Mouse (Mus musculus): Measurements from ENCODE around the gene Cdyl2. TPM values are rescaled to one million over a fixed set of nuclear protein-coding genes. Genes with fewer than 3 reads are reported as not detected.

Cdyl2 gene
- total and polyA plus RNA-seq, 3 experiments, result not detected

DNA sequence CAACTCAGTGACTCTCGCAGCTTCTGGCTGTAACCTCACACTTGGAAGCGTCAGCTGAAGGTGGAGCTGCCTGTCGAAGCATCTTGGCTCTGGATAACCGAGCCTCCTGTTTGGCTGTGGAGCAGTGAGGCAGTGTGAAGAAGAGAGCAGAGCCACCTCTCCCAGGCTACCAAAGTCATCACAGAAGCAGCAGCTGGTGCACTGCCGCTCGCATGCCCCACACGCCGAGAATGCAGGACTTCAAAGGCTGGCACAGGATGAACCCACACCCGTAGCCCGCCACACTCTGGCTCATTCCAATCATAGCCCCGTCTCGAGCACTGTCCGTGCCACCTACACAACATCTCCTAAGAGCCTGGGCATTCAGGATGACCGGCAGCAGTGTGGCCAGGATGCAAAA lies 142.7 kb downstream of the Cdyl2 start:
- TF ChIP-seq KAT2A (conservative IDR thresholded peaks at IDR 0.05; ENCODE audit: low read depth, low read length) (no peak), UBTF (IDR thresholded peaks at IDR 0.05; ENCODE audit: borderline replicate concordance, insufficient read depth, low read depth, low read length) (no peak), MAZ (IDR thresholded peaks at IDR 0.05; ENCODE audit: low read depth, low read length) (no peak), ETS1 (IDR thresholded peaks at IDR 0.05; ENCODE audit: low read depth, low read length) (no peak), MYB (IDR thresholded peaks at IDR 0.05; ENCODE audit: low read depth, low read length) (no peak), SIN3A (IDR thresholded peaks at IDR 0.05; ENCODE audit: low read length) (no peak), POLR2A (IDR thresholded peaks at IDR 0.05; ENCODE audit: control insufficient read depth in 1 of 2, insufficient read depth in 1 of 2, low read depth in 1 of 2, low read length in 2 of 2, poor library complexity in 1 of 2) (no peak), SMC3 (IDR thresholded peaks at IDR 0.05; ENCODE audit: low read depth, low read length) (no peak), JUND (IDR thresholded peaks at IDR 0.05; ENCODE audit: low read depth, low read length) (no peak), ZKSCAN1 (IDR thresholded peaks at IDR 0.05; ENCODE audit: low read depth, low read length) (no peak), MYC (IDR thresholded peaks at IDR 0.05; ENCODE audit: low read depth, low read length) (no peak), POLR2AphosphoS5 (IDR thresholded peaks at IDR 0.05; ENCODE audit: borderline replicate concordance, low read depth, low read length) (no peak), NELFE (IDR thresholded peaks at IDR 0.05; ENCODE audit: low read depth, low read length) (no peak), USF2 (IDR thresholded peaks at IDR 0.05; ENCODE audit: borderline replicate concordance in 1 of 2, insufficient read depth in 1 of 2, low read depth in 1 of 2, low read length in 2 of 2) (no peak), MXI1 (IDR thresholded peaks at IDR 0.05; ENCODE audit: low read depth, low read length) (no peak), CHD1 (IDR thresholded peaks at IDR 0.05; ENCODE audit: low read depth, low read length) (no peak), GABPA (IDR thresholded peaks at IDR 0.05; ENCODE audit: low read depth, low read length) (no peak)
- H3K27me3 ChIP-seq (ENCODE audit: control insufficient read depth in 1 of 2, insufficient read depth in 2 of 2, low read length in 2 of 2), result no peaks in the 10 kb centered on the region
- no peak for DNase-seq (ENCODE audit: low read depth, low spot score)
- H3K9me3 ChIP-seq (replicated peaks; ENCODE audit: insufficient read depth, low read length), result no peaks in the 10 kb centered on the region
- H3K36me3 ChIP-seq (ENCODE audit: control insufficient read depth in 1 of 2, insufficient read depth in 2 of 2, low read length in 2 of 2), result no peaks in the 10 kb centered on the region
- no peak overlapping the region for H3K4me3 ChIP-seq (ENCODE audit: control insufficient read depth in 1 of 2, insufficient read depth in 1 of 2, low read depth in 2 of 2, low read length in 2 of 2)
- H3K27ac ChIP-seq (ENCODE audit: control insufficient read depth, low read depth, low read length), result no peak overlapping the region
- H3K9ac ChIP-seq (ENCODE audit: control insufficient read depth, low read depth, low read length, poor library complexity, severe bottlenecking), result no peak overlapping the region
- no peaks in the 10 kb centered on the region for H3K79me2 ChIP-seq (ENCODE audit: control insufficient read depth, insufficient read depth, low read length, poor library complexity)
- H3K4me1 ChIP-seq (ENCODE audit: control insufficient read depth in 1 of 2, insufficient read depth in 2 of 2, low read length in 2 of 2), result no peaks in the 10 kb centered on the region

DNA sequence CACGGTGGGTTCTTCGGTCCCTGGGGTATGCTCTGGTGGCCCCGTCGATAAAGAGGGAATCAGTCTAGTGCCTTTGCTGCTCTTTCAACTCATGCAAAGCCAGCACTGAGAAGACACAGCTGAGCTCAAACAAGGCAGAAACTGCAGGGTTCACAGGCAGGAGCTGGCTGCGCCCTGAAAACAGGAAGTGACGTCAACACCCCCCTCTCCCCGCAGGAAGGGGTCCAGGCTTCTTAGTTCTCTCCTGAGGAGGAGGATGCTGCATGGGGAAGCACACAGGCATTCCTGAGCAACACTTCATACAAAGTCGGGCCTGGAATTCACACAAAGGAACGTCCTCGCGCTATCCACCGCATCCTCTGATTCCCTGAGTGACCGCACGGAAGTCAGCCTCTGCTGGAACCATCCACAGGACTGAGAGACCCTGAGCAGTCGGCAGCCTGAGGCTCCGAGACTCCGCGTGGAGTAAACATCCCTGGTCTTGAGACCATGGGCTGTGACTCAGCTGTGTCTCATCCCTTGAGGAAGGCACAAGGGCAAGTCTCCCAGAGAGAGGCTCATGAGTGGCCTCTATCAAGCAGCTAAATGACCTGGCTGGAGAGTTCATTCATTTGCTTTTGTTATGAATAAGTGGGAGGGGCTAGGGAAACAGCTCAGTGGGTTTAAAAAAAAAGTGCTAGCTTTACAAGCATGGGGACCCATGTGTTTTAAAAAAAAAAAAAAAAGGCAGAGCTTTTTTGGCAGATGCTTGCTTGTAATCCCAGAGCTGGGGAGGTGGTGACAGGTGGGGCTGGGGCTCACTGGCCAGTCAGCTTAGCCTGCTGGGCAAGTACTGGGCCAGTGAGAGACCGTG lies 144.9 kb downstream of the Cdyl2 start:
- no peaks in the 10 kb centered on the region for H3K9me3 ChIP-seq (replicated peaks; ENCODE audit: insufficient read depth, low read length)
- H3K27me3 ChIP-seq (ENCODE audit: control insufficient read depth in 1 of 2, insufficient read depth in 2 of 2, low read length in 2 of 2), result no peaks in the 10 kb centered on the region
- H3K36me3 ChIP-seq (ENCODE audit: control insufficient read depth in 1 of 2, insufficient read depth in 2 of 2, low read length in 2 of 2), result no peaks in the 10 kb centered on the region
- H3K79me2 ChIP-seq (ENCODE audit: control insufficient read depth, insufficient read depth, low read length, poor library complexity), result no peaks in the 10 kb centered on the region
- no peaks in the 10 kb centered on the region for H3K4me1 ChIP-seq (ENCODE audit: control insufficient read depth in 1 of 2, insufficient read depth in 2 of 2, low read length in 2 of 2)
- no peak overlapping the region for H3K27ac ChIP-seq (ENCODE audit: control insufficient read depth, low read depth, low read length)
- no peak for DNase-seq (ENCODE audit: low read depth, low spot score)
- no peak overlapping the region for H3K4me3 ChIP-seq (ENCODE audit: control insufficient read depth in 1 of 2, insufficient read depth in 1 of 2, low read depth in 2 of 2, low read length in 2 of 2)
- H3K9ac ChIP-seq (ENCODE audit: control insufficient read depth, low read depth, low read length, poor library complexity, severe bottlenecking), result no peak overlapping the region
- TF ChIP-seq KAT2A (conservative IDR thresholded peaks at IDR 0.05; ENCODE audit: low read depth, low read length) (no peak), NELFE (IDR thresholded peaks at IDR 0.05; ENCODE audit: low read depth, low read length) (no peak), MAFK (IDR thresholded peaks at IDR 0.05; ENCODE audit: borderline replicate concordance, low read depth, low read length) (no peak), CTCF (IDR thresholded peaks at IDR 0.05 in 2 of 3, conservative IDR thresholded peaks at IDR 0.05 in 1 of 3; ENCODE audit: control insufficient read depth in 1 of 3, insufficient read depth in 1 of 3, low read depth in 2 of 3, low read length in 3 of 3, poor library complexity in 1 of 3, severe bottlenecking in 1 of 3) (no peak), GABPA (IDR thresholded peaks at IDR 0.05; ENCODE audit: low read depth, low read length) (no peak), GATA1 (IDR thresholded peaks at IDR 0.05; ENCODE audit: low read depth, low read length) (no peak), ZNF384 (IDR thresholded peaks at IDR 0.05; ENCODE audit: low read depth, low read length) (no peak), USF2 (IDR thresholded peaks at IDR 0.05; ENCODE audit: borderline replicate concordance in 1 of 2, insufficient read depth in 1 of 2, low read depth in 1 of 2, low read length in 2 of 2) (no peak), HCFC1 (IDR thresholded peaks at IDR 0.05; ENCODE audit: low read depth, low read length) (no peak), MXI1 (IDR thresholded peaks at IDR 0.05; ENCODE audit: low read depth, low read length) (no peak), USF1 (IDR thresholded peaks at IDR 0.05; ENCODE audit: low read depth, low read length) (no peak), ZMIZ1 (IDR thresholded peaks at IDR 0.05; ENCODE audit: low read depth, low read length) (no peak), TAL1 (IDR thresholded peaks at IDR 0.05; ENCODE audit: low read length) (no peak), POLR2AphosphoS2 (IDR thresholded peaks at IDR 0.05; ENCODE audit: low read length) (no peak), JUND (IDR thresholded peaks at IDR 0.05; ENCODE audit: low read depth, low read length) (no peak)

Measured in MEL (cell line).